Mouse (Mus musculus) liver, embryonic 12.5 days (tissue): ENCODE results near the gene Btn1a1. TPM values are rescaled to one million over a fixed set of nuclear protein-coding genes. Genes with fewer than 3 reads are reported as not detected.

Source experiments
- ATAC-seq: fragments of 200-750 bp; cut with Nextera tagmentation; 2 replicates; pipeline ENCODE4 v1.8.0; 2017; ENCODE audit warnings: moderate number of reproducible peaks, mild to moderate bottlenecking, moderate library complexity
- H3K27ac ChIP-seq: fragments of 300-500 bp; sonication (generic); 2 replicates; pipeline ENCODE4 v1.5.1; 2016; ENCODE audit warnings: mild to moderate bottlenecking
- H3K27me3 ChIP-seq: fragments of 300-500 bp; sonication (generic); replicated peaks from 2 replicates; pipeline ENCODE4 v1.6.1; 2016; ENCODE audit warnings: mild to moderate bottlenecking, moderate library complexity
- H3K36me3 ChIP-seq: fragments of 300-500 bp; sonication (generic); 2 replicates; pipeline ENCODE4 v1.6.1; 2016; ENCODE audit warnings: mild to moderate bottlenecking, moderate library complexity
- H3K4me1 ChIP-seq: fragments of 300-500 bp; sonication (generic); 2 replicates; pipeline ENCODE4 v1.6.1; 2016
- H3K4me2 ChIP-seq: fragments of 300-500 bp; sonication (generic); 2 replicates; pipeline ENCODE4 v1.6.1; 2016; ENCODE audit warnings: mild to moderate bottlenecking, moderate library complexity
- H3K4me3 ChIP-seq: fragments of 300-500 bp; sonication (generic); 2 replicates; pipeline ENCODE4 v1.5.1; 2016; ENCODE audit warnings: mild to moderate bottlenecking, moderate library complexity
- H3K9ac ChIP-seq: fragments of 300-500 bp; sonication (generic); 2 replicates; pipeline ENCODE4 v1.6.1; 2016; ENCODE audit warnings: mild to moderate bottlenecking, moderate library complexity
- H3K9me3 ChIP-seq: fragments of 300-500 bp; sonication (generic); replicated peaks from 2 replicates; pipeline ENCODE4 v1.6.1; 2016; ENCODE audit warnings: mild to moderate bottlenecking, moderate library complexity
- WGBS: fragments of 180-500 bp; shearing (Covaris S2); methylation state at CpG from one replicate; pipeline ENCODE4 v1.1.7; 2016; ENCODE audit not compliant: insufficient replicate concordance; 5-methylcytosine and 5-hydroxymethylcytosine counted together
- polyA plus RNA-seq: library from polyadenylated mRNA; unstranded; fragments of >200 nt; fragmentation: Nextera tagmentation; extraction: Ambion mirVana; gene quantifications from 2 replicates; pipeline ENCODE4 v1.2.1, GENCODE M21; 2016

Btn1a1 gene
- polyA plus RNA-seq, 1 experiment from 2014 or later: 1.9 TPM

- H3K9ac ChIP-seq: no peak overlapping the region
- no peak overlapping the region for H3K4me2 ChIP-seq
- H3K27ac ChIP-seq: no peak overlapping the region
- no peaks in the 10 kb centered on the region for H3K36me3 ChIP-seq
- whole genome bisulfite sequencing: 58% methylated on average over 9 of the region's 9 CpGs
- H3K4me3 ChIP-seq: no peak overlapping the region
- peaks cover 28% of the 10 kb centered on the region for H3K4me1 ChIP-seq
- H3K27me3 ChIP-seq: peaks cover 16% of the 10 kb centered on the region
- ATAC-seq: no peak
- no peaks in the 10 kb centered on the region for H3K9me3 ChIP-seq
Measured at GRCm38 (mm10) chr13:23410632-23411031, 55.1 kb downstream of the Btn1a1 start.

Other genes starting within 250 kb of the Btn1a1 start
- gene Vmn1r222, start 230.0 kb downstream of the Btn1a1 start, polyA plus RNA-seq: not detected in 2 replicates
- gene Vmn1r223, start 218.8 kb downstream of the Btn1a1 start, polyA plus RNA-seq: not detected in 2 replicates
- gene Zfp322a, start 96.7 kb downstream of the Btn1a1 start, polyA plus RNA-seq: 19.5 and 21.6 TPM in 2 replicates
- gene Abt1, start 42.0 kb downstream of the Btn1a1 start, polyA plus RNA-seq: 8.8 and 9.6 TPM in 2 replicates
- 0.07 TPM in 1 of 2 replicates, not detected in the other for gene Btn2a2, start 23.0 kb upstream of the Btn1a1 start, polyA plus RNA-seq
- 4.4 and 4.7 TPM in 2 replicates for gene Hist1h4h, start 65.1 kb upstream of the Btn1a1 start, polyA plus RNA-seq
- gene Hist1h2af, start 68.0 kb upstream of the Btn1a1 start, polyA plus RNA-seq: 7.8 and 13.9 TPM in 2 replicates
- 12.9 and 16.3 TPM in 2 replicates for gene Hist1h3g, start 69.5 kb upstream of the Btn1a1 start, polyA plus RNA-seq
- 1.4 and 1.5 TPM in 2 replicates for gene Hist1h2bh, start 77.5 kb upstream of the Btn1a1 start, polyA plus RNA-seq
- 1.3 and 1.6 TPM in 2 replicates for gene Hist1h3f, start 78.2 kb upstream of the Btn1a1 start, polyA plus RNA-seq
- gene Hist1h4f, start 85.7 kb upstream of the Btn1a1 start, polyA plus RNA-seq: 1.1 and 1.6 TPM in 2 replicates
- 0.89 and 0.93 TPM in 2 replicates for gene Hist1h1d, start 87.4 kb upstream of the Btn1a1 start, polyA plus RNA-seq
- gene Hist1h3e, start 96.5 kb upstream of the Btn1a1 start, polyA plus RNA-seq: 4.9 and 6.2 TPM in 2 replicates
- gene Hist1h2ae, start 105.3 kb upstream of the Btn1a1 start, polyA plus RNA-seq: 106 and 109 TPM in 2 replicates
- gene Hist1h2bg, start 105.5 kb upstream of the Btn1a1 start, polyA plus RNA-seq: 10.7 and 14.4 TPM in 2 replicates
- 7.1 and 9.9 TPM in 2 replicates for gene Hist1h2bf, start 108.3 kb upstream of the Btn1a1 start, polyA plus RNA-seq
- gene Hist1h2ad, start 108.5 kb upstream of the Btn1a1 start, polyA plus RNA-seq: 1.2 and 3.1 TPM in 2 replicates
- 5.3 and 6.2 TPM in 2 replicates for gene Hist1h3d, start 109.9 kb upstream of the Btn1a1 start, polyA plus RNA-seq
- 128 and 134 TPM in 2 replicates for gene Hist1h4d, start 115.7 kb upstream of the Btn1a1 start, polyA plus RNA-seq
- 2.1 and 2.2 TPM in 2 replicates for gene Hist1h2be, start 155.2 kb upstream of the Btn1a1 start, polyA plus RNA-seq
- 26.5 and 27.9 TPM in 2 replicates for gene Hist1h1e, start 156.7 kb upstream of the Btn1a1 start, polyA plus RNA-seq
- 0.91 and 1.3 TPM in 2 replicates for gene Hist1h2ac, start 218.0 kb upstream of the Btn1a1 start, polyA plus RNA-seq
- gene Hist1h2bc, start 218.3 kb upstream of the Btn1a1 start, polyA plus RNA-seq: 75.3 and 75.6 TPM in 2 replicates
- not detected in 2 replicates for gene Hist1h1t, start 229.9 kb upstream of the Btn1a1 start, polyA plus RNA-seq
- 8.6 and 11.6 TPM in 2 replicates for gene Hist1h4c, start 232.6 kb upstream of the Btn1a1 start, polyA plus RNA-seq
- 4.9 and 5.7 TPM in 2 replicates for gene Hfe, start 245.0 kb upstream of the Btn1a1 start, polyA plus RNA-seq